Mouse (Mus musculus) intestine, embryonic 16.5 days (tissue): ENCODE data around the gene Hist2h3c2. TPM values are rescaled to one million over a fixed set of nuclear protein-coding genes. Genes with fewer than 3 reads are reported as not detected.
A peak's percentile ranks its signal among the peaks of the same experiment; 100 is the strongest.
"Not testable (repeated sequence)": the region's sequence is repeated elsewhere in the genome, so short reads cannot be mapped to it uniquely, and the experiment has no call there.

Experiments used
- ATAC-seq: fragments of 200-750 bp; cut with Nextera tagmentation; 2 replicates; pipeline ENCODE4 v1.8.0; 2017; ENCODE audit warnings: moderate TSS enrichment, moderate library complexity
- H3K27ac ChIP-seq: fragments of 300-500 bp; sonication (generic); 2 replicates; pipeline ENCODE4 v1.5.1; 2014; ENCODE audit warnings: mild to moderate bottlenecking, low read length
- H3K27me3 ChIP-seq: fragments of 300-500 bp; sonication (generic); replicated peaks from 2 replicates; pipeline ENCODE4 v1.6.1; 2014; ENCODE audit warnings: low read length, control low read depth, mixed read lengths; ENCODE audit not compliant: control insufficient read depth, insufficient read depth
- H3K36me3 ChIP-seq: fragments of 300-500 bp; sonication (generic); 2 replicates; pipeline ENCODE4 v1.6.1; 2014; ENCODE audit warnings: low read length, control low read depth; ENCODE audit not compliant: control insufficient read depth, insufficient read depth
- H3K4me1 ChIP-seq: fragments of 300-500 bp; sonication (generic); 2 replicates; pipeline ENCODE4 v1.6.1; 2014; ENCODE audit warnings: low read length, control low read depth, mixed read lengths; ENCODE audit not compliant: control insufficient read depth, insufficient read depth
- H3K4me2 ChIP-seq: fragments of 300-500 bp; sonication (generic); 2 replicates; pipeline ENCODE4 v1.6.1; 2014; ENCODE audit warnings: low read depth, low read length, control low read depth
- H3K4me3 ChIP-seq: fragments of 300-500 bp; sonication (generic); 2 replicates; pipeline ENCODE4 v1.5.1; 2014; ENCODE audit warnings: mild to moderate bottlenecking, low read length
- H3K9ac ChIP-seq: fragments of 300-500 bp; sonication (generic); 2 replicates; pipeline ENCODE4 v1.6.1; 2014; ENCODE audit warnings: low read depth, low read length
- H3K9me3 ChIP-seq: fragments of 300-500 bp; sonication (generic); 2 replicates; pipeline ENCODE4 v1.6.1; 2016; ENCODE audit warnings: low read length, control low read depth; ENCODE audit not compliant: control insufficient read depth
- WGBS: fragments of 180-500 bp; shearing (Covaris S2); extraction: QIAGEN DNeasy Blood & Tissue Kit; methylation state at CpG from one replicate; pipeline ENCODE4 v1.1.7; 2014; 5-methylcytosine and 5-hydroxymethylcytosine counted together
- polyA plus RNA-seq: library from polyadenylated mRNA; unstranded; fragments of >200 nt; fragmentation: Nextera tagmentation; extraction: Ambion mirVana; gene quantifications from 2 replicates; pipeline ENCODE4 v1.2.1, GENCODE M21; 2015

Hist2h3c2 gene
- polyA plus RNA-seq, result 2.9 and 3.7 TPM in 2 replicates

GRCm38 (mm10) chr3:96238954-96239793 lies at the start of gene Hist2h3c2:
TSS of gene Hist2h3c2 (minus strand) at chr3:96239127.
- Histone ChIP-seq H3K4me2 (peak within 1 kb of the TSS; percentile 71), H3K4me1 (peaks cover 18% of the 10 kb centered on the region), H3K4me3 (peak within 1 kb of the TSS; percentile 55), H3K9ac (peak within 1 kb of the TSS; percentile 65), H3K27ac (peak within 1 kb of the TSS; percentile 72)
- H3K27me3 ChIP-seq, H3K36me3 ChIP-seq, H3K9me3 ChIP-seq: not testable (repeated sequence)
- WGBS, result 0% methylated on average over 18 of the region's 68 CpGs
- peak; percentile 92 for ATAC-seq

GRCm38 (mm10) chr3:96287334-96287733 lies 48.4 kb upstream of the Hist2h3c2 start:
- not testable (repeated sequence) for ATAC-seq
- WGBS, result 85% methylated on average over 11 of the region's 11 CpGs

GRCm38 (mm10) chr3:96284457-96284856 lies 45.5 kb upstream of the Hist2h3c2 start:
- H3K27ac ChIP-seq, result no peak overlapping the region
- no peak overlapping the region for H3K9ac ChIP-seq
- H3K4me3 ChIP-seq, result no peak overlapping the region
- 12% methylated on average over 4 of the region's 4 CpGs for WGBS
- no peaks in the 10 kb centered on the region for H3K36me3 ChIP-seq
- no peak for ATAC-seq
- no peaks in the 10 kb centered on the region for H3K9me3 ChIP-seq
- no peak overlapping the region for H3K4me2 ChIP-seq
- H3K27me3 ChIP-seq, result 0 out of 2 replicates have a peak, but pooled peaks cover 3% of the 10 kb centered on the region
- no peaks in the 10 kb centered on the region for H3K4me1 ChIP-seq

More at GRCm38 (mm10) chr3:96287334-96287733, 48.4 kb upstream of the Hist2h3c2 start:
- H3K4me1 ChIP-seq, H3K9ac ChIP-seq, H3K9me3 ChIP-seq, H3K27me3 ChIP-seq, H3K36me3 ChIP-seq, H3K27ac ChIP-seq, H3K4me3 ChIP-seq, H3K4me2 ChIP-seq: not testable (repeated sequence)

GRCm38 (mm10) chr3:96280660-96281059 lies 41.7 kb upstream of the Hist2h3c2 start:
- Histone ChIP-seq H3K9me3 (no peaks in the 10 kb centered on the region), H3K4me3 (no peak overlapping the region), H3K9ac (no peak overlapping the region), H3K27ac (no peak overlapping the region), H3K27me3 (0 out of 2 replicates have a peak, but pooled peaks cover 3% of the 10 kb centered on the region), H3K36me3 (no peaks in the 10 kb centered on the region), H3K4me2 (no peak overlapping the region), H3K4me1 (no peaks in the 10 kb centered on the region; the same call in 1 of the 2 replicates)
- no peak for ATAC-seq
- WGBS, result 53% methylated on average over 6 of the region's 6 CpGs

- Histone ChIP-seq H3K9ac (peak overlapping the region; percentile 76), H3K4me2 (peak overlapping the region; percentile 91), H3K27ac (peak overlapping the region; percentile 82), H3K4me1 (no peaks in the 10 kb centered on the region; the same call in 1 of the 2 replicates), H3K4me3 (peak overlapping the region; percentile 60), H3K36me3 (no peaks in the 10 kb centered on the region), H3K27me3 (no peaks in the 10 kb centered on the region), H3K9me3 (no peaks in the 10 kb centered on the region)
- peak; percentile 95 for ATAC-seq
- WGBS, result under 1% methylated on average over 49 of the region's 49 CpGs
Observed at GRCm38 (mm10) chr3:96277800-96278624, 39.1 kb upstream of the Hist2h3c2 start.

- Histone ChIP-seq H3K4me1 (no peaks in the 10 kb centered on the region; the same call in 1 of the 2 replicates), H3K9ac (peak overlapping the region; percentile 76), H3K4me3 (peak overlapping the region; percentile 60), H3K27me3 (no peaks in the 10 kb centered on the region), H3K36me3 (no peaks in the 10 kb centered on the region), H3K9me3 (no peaks in the 10 kb centered on the region), H3K4me2 (peak overlapping the region; percentile 91), H3K27ac (peak overlapping the region; percentile 38)
- 15% methylated on average over 8 of the region's 8 CpGs for WGBS
- peak; percentile 51 for ATAC-seq
Observed at GRCm38 (mm10) chr3:96277428-96277799, 38.5 kb upstream of the Hist2h3c2 start.

GRCm38 (mm10) chr3:96273591-96274465 lies 34.9 kb upstream of the Hist2h3c2 start:
- Histone ChIP-seq H3K36me3 (no peaks in the 10 kb centered on the region), H3K27ac (no peak overlapping the region), H3K4me3 (no peak overlapping the region), H3K4me1 (peaks cover 3% of the 10 kb centered on the region), H3K27me3 (no peaks in the 10 kb centered on the region), H3K4me2 (no peak overlapping the region), H3K9ac (no peak overlapping the region), H3K9me3 (no peaks in the 10 kb centered on the region)
- WGBS, result 89% methylated on average over 17 of the region's 17 CpGs
- ATAC-seq, result no peak

GRCm38 (mm10) chr3:96269511-96270474 lies 30.9 kb upstream of the Hist2h3c2 start, which contains the start of gene Hist2h2bb:
TSS of gene Hist2h2bb (plus strand) at chr3:96269752.
- Histone ChIP-seq H3K9ac (peak within 1 kb of the TSS; percentile 73), H3K27me3 (no peaks in the 10 kb centered on the region), H3K4me2 (peak within 1 kb of the TSS; percentile 91), H3K36me3 (no peaks in the 10 kb centered on the region), H3K4me1 (peaks cover 7% of the 10 kb centered on the region), H3K27ac (peak within 1 kb of the TSS; percentile 93), H3K9me3 (no peaks in the 10 kb centered on the region), H3K4me3 (peak within 1 kb of the TSS; percentile 58)
- ATAC-seq, result peak; percentile 96
- WGBS, result under 1% methylated on average over 45 of the region's 45 CpGs
